Mouse (Mus musculus): ENCODE data around the gene Rpl24. TPM values are rescaled to one million over a fixed set of nuclear protein-coding genes. Genes with fewer than 3 reads are reported as not detected.
"Not testable (repeated sequence)": the region's sequence is repeated elsewhere in the genome, so short reads cannot be mapped to it uniquely, and the experiment has no call there.

The Rpl24 gene
- 1,404 and 1,464 TPM in 2 replicates for total RNA-seq (2015)
- 1,643 and 1,702 TPM in 2 replicates for total RNA-seq (2017)

GRCm38 (mm10) chr16:55966212-55966871 lies at the start of gene Rpl24:
Gene Rpl24, plus strand, starts transcription at chr16:55966275.
- ATAC-seq (replicated peaks; ENCODE audit: poor library complexity): peak; percentile 90

- no peak for ATAC-seq (replicated peaks; ENCODE audit: poor library complexity)
These were observed 44.0 kb upstream of the Rpl24 start for GRCm38 (mm10) chr16:55922079-55922478.

GRCm38 (mm10) chr16:55924010-55924409 lies 42.1 kb upstream of the Rpl24 start:
- ATAC-seq (replicated peaks; ENCODE audit: poor library complexity): peak; percentile 39; the same call in 1 of the 2 replicates

- peak; percentile 43 for ATAC-seq (replicated peaks; ENCODE audit: poor library complexity)
These were observed 32.3 kb upstream of the Rpl24 start for GRCm38 (mm10) chr16:55933681-55934343.

- peak; percentile 94 for ATAC-seq (replicated peaks; ENCODE audit: poor library complexity)
These were observed 31.5 kb upstream of the Rpl24 start, which contains the start of gene Cep97 for GRCm38 (mm10) chr16:55934453-55935037. Gene Cep97, minus strand, starts transcription at chr16:55934855.

GRCm38 (mm10) chr16:55938761-55939160 lies 27.3 kb upstream of the Rpl24 start:
- ATAC-seq (replicated peaks; ENCODE audit: poor library complexity): no peak

- no peak for ATAC-seq (replicated peaks; ENCODE audit: poor library complexity)
These were observed 26.4 kb upstream of the Rpl24 start for GRCm38 (mm10) chr16:55939703-55940102.

GRCm38 (mm10) chr16:55940781-55941180 lies 25.3 kb upstream of the Rpl24 start:
- ATAC-seq (replicated peaks; ENCODE audit: poor library complexity): no peak

GRCm38 (mm10) chr16:55947266-55947665 lies 18.8 kb upstream of the Rpl24 start:
- ATAC-seq (replicated peaks; ENCODE audit: poor library complexity): no peak

- ATAC-seq (replicated peaks; ENCODE audit: poor library complexity): not testable (repeated sequence)
These were observed 18.1 kb upstream of the Rpl24 start for GRCm38 (mm10) chr16:55947876-55948410.

- peak; percentile 85 for ATAC-seq (replicated peaks; ENCODE audit: poor library complexity)
These were observed 17.1 kb upstream of the Rpl24 start for GRCm38 (mm10) chr16:55948963-55949362.

GRCm38 (mm10) chr16:55950462-55950861 lies 15.6 kb upstream of the Rpl24 start:
- ATAC-seq (replicated peaks; ENCODE audit: poor library complexity): no peak

- peak; percentile 88 for ATAC-seq (replicated peaks; ENCODE audit: poor library complexity)
These were observed 15.0 kb upstream of the Rpl24 start for GRCm38 (mm10) chr16:55950946-55951678.

- peak; percentile 18; the same call in 1 of the 2 replicates for ATAC-seq (replicated peaks; ENCODE audit: poor library complexity)
These were observed 14.3 kb upstream of the Rpl24 start for GRCm38 (mm10) chr16:55951679-55952327.

GRCm38 (mm10) chr16:55952771-55953170 lies 13.3 kb upstream of the Rpl24 start:
- no peak for ATAC-seq (replicated peaks; ENCODE audit: poor library complexity)

GRCm38 (mm10) chr16:55954196-55954595 lies 11.9 kb upstream of the Rpl24 start:
- not testable (repeated sequence) for ATAC-seq (replicated peaks; ENCODE audit: poor library complexity)

- not testable (repeated sequence) for ATAC-seq (replicated peaks; ENCODE audit: poor library complexity)
These were observed 3.0 kb upstream of the Rpl24 start for GRCm38 (mm10) chr16:55963068-55963467.

- ATAC-seq (replicated peaks; ENCODE audit: poor library complexity): peak; percentile 69
These were observed 1.7 kb upstream of the Rpl24 start for GRCm38 (mm10) chr16:55964126-55964949.

GRCm38 (mm10) chr16:55967221-55967620 lies 1.1 kb downstream of the Rpl24 start:
- no peak for ATAC-seq (replicated peaks; ENCODE audit: poor library complexity)
